Mouse (Mus musculus) MEL (cell line): ENCODE data around the gene Lgals3. TPM values are rescaled to one million over a fixed set of nuclear protein-coding genes. Genes with fewer than 3 reads are reported as not detected.

Source experiments
- DNase-seq: peaks from one replicate; pipeline ENCODE4 v3.0.0; 2011; ENCODE audit warnings: low read depth, low spot score
- H3K27ac ChIP-seq: 2 replicates; pipeline ENCODE4 v1.5.1; 2012; ENCODE audit warnings: low read depth, mild to moderate bottlenecking, control low read depth, low read length, moderate library complexity; ENCODE audit not compliant: control insufficient read depth
- H3K27me3 ChIP-seq, 2 experiments: fragments of 150-350 bp in 1 of 2; sonication (generic) in 1 of 2; 2 replicates each; pipeline ENCODE4 v1.6.1; 2012; ENCODE audit warnings: low read length in 2 of 2, mild to moderate bottlenecking in 2 of 2, improper control_type of control experiment in 1 of 2, moderate library complexity in 1 of 2; ENCODE audit not compliant: insufficient read depth in 2 of 2, control insufficient read depth in 1 of 2
- H3K36me3 ChIP-seq, 2 experiments: 2 replicates each; pipeline ENCODE4 v1.6.1; 2012 to 2014; ENCODE audit warnings: low read length in 2 of 2, improper control_type of control experiment in 1 of 2, inconsistent platforms in 1 of 2, mild to moderate bottlenecking in 1 of 2; ENCODE audit not compliant: insufficient read depth in 2 of 2, control insufficient read depth in 1 of 2
- H3K4me1 ChIP-seq, 2 experiments: fragments of 150-350 bp in 1 of 2; sonication (generic) in 1 of 2; 2 replicates each; pipeline ENCODE4 v1.6.1; 2012; ENCODE audit warnings: low read length in 2 of 2, improper control_type of control experiment in 1 of 2, mild to moderate bottlenecking in 1 of 2; ENCODE audit not compliant: insufficient read depth in 2 of 2, control insufficient read depth in 1 of 2
- H3K4me3 ChIP-seq, 2 experiments: fragments of 150-350 bp in 1 of 2; sonication (generic) in 1 of 2; 2 replicates each; pipeline ENCODE4 v1.5.1; 2012; ENCODE audit warnings: low read depth in 2 of 2, low read length in 2 of 2, mild to moderate bottlenecking in 2 of 2, moderate library complexity in 2 of 2, control low read depth in 1 of 2, improper control_type of control experiment in 1 of 2; ENCODE audit not compliant: control insufficient read depth in 1 of 2, insufficient read depth in 1 of 2
- H3K79me2 ChIP-seq: 2 replicates; pipeline ENCODE4 v1.6.1; 2012; ENCODE audit warnings: mild to moderate bottlenecking, low read length, moderate library complexity; ENCODE audit not compliant: control insufficient read depth, poor library complexity, insufficient read depth
- H3K9ac ChIP-seq: 2 replicates; pipeline ENCODE4 v1.6.1; 2012; ENCODE audit warnings: low read depth, mild to moderate bottlenecking, control low read depth, low read length, moderate library complexity; ENCODE audit not compliant: control insufficient read depth, poor library complexity, severe bottlenecking
- H3K9me3 ChIP-seq: fragments of 150-350 bp; sonication (generic); replicated peaks from 2 replicates; pipeline ENCODE4 v1.6.1; 2012; ENCODE audit warnings: mild to moderate bottlenecking, low read length, improper control_type of control experiment, moderate library complexity; ENCODE audit not compliant: insufficient read depth
- E2F4 ChIP-seq: IDR thresholded peaks from 2 replicates; pipeline ENCODE4 v1.6.1; 2011; ENCODE audit warnings: low read depth, low read length, improper control_type of control experiment, borderline replicate concordance
- ETS1 ChIP-seq: IDR thresholded peaks from 2 replicates; pipeline ENCODE4 v1.6.1; 2012; ENCODE audit warnings: low read depth, mild to moderate bottlenecking, inconsistent platforms, low read length, improper control_type of control experiment, moderate library complexity
- MAFK ChIP-seq: IDR thresholded peaks from 2 replicates; pipeline ENCODE4 v1.6.1; 2011; ENCODE audit warnings: low read depth, mild to moderate bottlenecking, low read length, improper control_type of control experiment, borderline replicate concordance
- MAZ ChIP-seq: IDR thresholded peaks from 2 replicates; pipeline ENCODE4 v1.6.1; 2012; ENCODE audit warnings: low read depth, mild to moderate bottlenecking, inconsistent platforms, low read length, improper control_type of control experiment
- MXI1 ChIP-seq: IDR thresholded peaks from 2 replicates; pipeline ENCODE4 v1.6.1; 2011; ENCODE audit warnings: mild to moderate bottlenecking, low read depth, low read length, improper control_type of control experiment
- MYC ChIP-seq: IDR thresholded peaks from 2 replicates; pipeline ENCODE4 v1.6.1; 2011; ENCODE audit warnings: low read depth, mild to moderate bottlenecking, low read length, improper control_type of control experiment, moderate library complexity
- NRF1 ChIP-seq: IDR thresholded peaks from 2 replicates; pipeline ENCODE4 v1.6.1; 2014; ENCODE audit warnings: low read depth, mild to moderate bottlenecking, inconsistent platforms, low read length, improper control_type of control experiment, moderate library complexity; ENCODE audit not compliant: poor library complexity, insufficient read depth, severe bottlenecking
- POLR2A ChIP-seq, 2 experiments: IDR thresholded peaks; 2 replicates each; pipeline ENCODE4 v1.6.1; 2011 to 2012; ENCODE audit warnings: low read length in 2 of 2, mild to moderate bottlenecking in 2 of 2, control low read depth in 1 of 2, improper control_type of control experiment in 1 of 2, low read depth in 1 of 2, moderate library complexity in 1 of 2; ENCODE audit not compliant: control insufficient read depth in 1 of 2, insufficient read depth in 1 of 2, poor library complexity in 1 of 2
- POLR2AphosphoS5 ChIP-seq: IDR thresholded peaks from 2 replicates; pipeline ENCODE4 v1.6.1; 2012; ENCODE audit warnings: low read depth, borderline replicate concordance, mild to moderate bottlenecking, inconsistent platforms, low read length, moderate library complexity, mixed read lengths
- SMC3 ChIP-seq: IDR thresholded peaks from 2 replicates; pipeline ENCODE4 v1.6.1; 2011; ENCODE audit warnings: low read depth, low read length, improper control_type of control experiment
- TAL1 ChIP-seq: IDR thresholded peaks from 2 replicates; pipeline ENCODE4 v1.6.1; 2012; ENCODE audit warnings: mild to moderate bottlenecking, inconsistent platforms, low read length, moderate library complexity, mixed read lengths
- TBP ChIP-seq: IDR thresholded peaks from 2 replicates; pipeline ENCODE4 v1.8.0; 2011; ENCODE audit warnings: low read depth, low read length, improper control_type of control experiment
- UBTF ChIP-seq: IDR thresholded peaks from 2 replicates; pipeline ENCODE4 v1.6.1; 2012; ENCODE audit warnings: low read depth, mild to moderate bottlenecking, inconsistent platforms, low read length, improper control_type of control experiment, moderate library complexity, borderline replicate concordance; ENCODE audit not compliant: insufficient read depth
- ZMIZ1 ChIP-seq: IDR thresholded peaks from 2 replicates; pipeline ENCODE4 v1.6.1; 2012; ENCODE audit warnings: low read depth, mild to moderate bottlenecking, inconsistent platforms, low read length, improper control_type of control experiment, moderate library complexity
- ZNF384 ChIP-seq: IDR thresholded peaks from 2 replicates; pipeline ENCODE4 v1.6.1; 2012; ENCODE audit warnings: low read depth, mild to moderate bottlenecking, inconsistent platforms, low read length, improper control_type of control experiment
- polyA plus RNA-seq, 2 experiments: library from polyadenylated mRNA; stranded (reverse) in 1 of 2; unstranded in 1 of 2; fragments of >175 nt in 1 of 2; fragments of >200 nt in 1 of 2; gene quantifications; 2 replicates each; pipeline versions ENCODE4 v1.2.1 to v1.2.4; 2012; ENCODE audit warnings: low replicate concordance in 2 of 2, low read depth in 1 of 2; ENCODE audit not compliant: insufficient read length in 2 of 2, insufficient read depth in 1 of 2, missing spikeins in 1 of 2
- total RNA-seq: library from RNA; depleted of rRNA; stranded (reverse); fragments of 300-350 nt; gene quantifications from 2 replicates; pipeline ENCODE4 v1.2.3, GENCODE M21; 2012

Gene Lgals3
- total and polyA plus RNA-seq, 3 experiments = 0.12 to 1.8 TPM; not detected in 1

- H3K9ac ChIP-seq = peak overlapping the region; percentile 21
- H3K4me1 ChIP-seq = peaks cover 5 to 14% of the 10 kb centered on the region in 2 experiments; a peak in 3 of 4 replicates
- DNase-seq = peak; percentile 48
- H3K27me3 ChIP-seq = no peaks in the 10 kb centered on the region; a peak in 1 of 4 replicates
- peak; percentile 50; the same call in 1 of the 2 replicates for TF ChIP-seq NRF1
- TF ChIP-seq ETS1 = no peak
- TF ChIP-seq MAZ = 0 out of 2 replicates have a peak, but pooled peaks have one; percentile 39
- no peak for TF ChIP-seq ZMIZ1
- 0 out of 2 replicates have a peak, but pooled peaks have one; percentile 22 for TF ChIP-seq ZNF384
- no peak for TF ChIP-seq UBTF
- no peak for TF ChIP-seq POLR2AphosphoS5
- no peak for TF ChIP-seq POLR2A (IDR thresholded peaks at IDR 0.05; ENCODE audit: control insufficient read depth in 1 of 2, insufficient read depth in 1 of 2, low read depth in 1 of 2, low read length in 2 of 2, poor library complexity in 1 of 2)
- TF ChIP-seq MAFK = no peak
- no peak for TF ChIP-seq TBP
- TF ChIP-seq MYC = no peak
- no peak for TF ChIP-seq E2F4
- H3K36me3 ChIP-seq = peaks cover 0 to 14% of the 10 kb centered on the region in 2 experiments; a peak in 2 of 4 replicates
- no peaks in the 10 kb centered on the region for H3K9me3 ChIP-seq
- no peaks in the 10 kb centered on the region for H3K79me2 ChIP-seq
- H3K27ac ChIP-seq = no peak overlapping the region
- peak overlapping the region; percentile 35 to 38 for H3K4me3 ChIP-seq
Measured at GRCm38 (mm10) chr14:47373728-47374678, 6.5 kb downstream of the Lgals3 start.

GRCm38 (mm10) chr14:47376526-47376925 lies 9.0 kb downstream of the Lgals3 start:
- H3K9me3 ChIP-seq = no peaks in the 10 kb centered on the region
- no peak overlapping the region for H3K4me3 ChIP-seq
- H3K36me3 ChIP-seq = peaks cover 0 to 14% of the 10 kb centered on the region in 2 experiments; a peak in 2 of 4 replicates
- no peak overlapping the region for H3K27ac ChIP-seq
- no peak overlapping the region for H3K9ac ChIP-seq
- H3K79me2 ChIP-seq = no peaks in the 10 kb centered on the region
- DNase-seq = no peak
- H3K27me3 ChIP-seq = no peaks in the 10 kb centered on the region; a peak in 1 of 4 replicates
- peaks cover 5 to 14% of the 10 kb centered on the region in 2 experiments; a peak in 3 of 4 replicates for H3K4me1 ChIP-seq
- no peak for TF ChIP-seq MXI1
- no peak for TF ChIP-seq SMC3
- TF ChIP-seq TAL1 = no peak
- no peak for TF ChIP-seq MAFK
